Comparison of ENCODE assay signal across 37 mouse cellular contexts in the genomic region with DNA sequence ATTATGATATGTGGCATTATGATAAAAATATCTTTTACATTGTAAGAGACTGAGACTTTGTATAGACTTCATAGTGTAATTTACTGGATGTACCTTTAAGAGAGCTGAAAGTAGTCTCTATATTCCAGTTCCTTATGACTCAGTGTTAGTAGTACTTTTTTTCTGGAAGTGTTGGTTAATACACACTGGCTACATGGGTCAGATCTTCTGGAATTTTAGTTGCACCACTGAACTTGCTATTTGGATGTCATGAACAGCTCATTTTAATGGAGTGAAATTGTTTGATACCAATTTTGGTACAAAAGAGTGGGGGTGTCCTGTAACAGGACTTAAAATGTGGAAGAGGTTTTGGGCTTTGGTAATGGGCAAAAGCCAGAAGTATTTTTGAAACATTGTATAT. TPM values are rescaled to one million over a fixed set of nuclear protein-coding genes. Genes with fewer than 3 reads are reported as not detected.
"Had no signal": no experiment of that assay in that cellular context is flagged by ENCODE, and none has a peak within 500 bp of the region (broad histone marks: within the 10 kb centered on the region; RNA-seq: fewer than 3 reads in every experiment).

No protein-coding gene starts in this region.

- ATAC-seq: liver, postnatal 0 days; midbrain, embryonic 13.5 days; midbrain, embryonic 15.5 days; midbrain, embryonic 16.5 days had no signal

- DNase-seq: left cerebral cortex, postnatal 4 days; liver; liver, embryonic 13.5 days; liver, postnatal 0 days; lung, adult 18-20 months; lung, adult 2 months; lung, embryonic 14.5 days; lung, postnatal 10 days; lung, postnatal 14 days; lung, postnatal 4 days; midbrain, embryonic 14.5 days had no signal

- H3K27ac ChIP-seq: limb, embryonic 10.5 days; limb, embryonic 12.5 days; limb, embryonic 13.5 days; limb, embryonic 15.5 days; liver, embryonic 13.5 days; liver, embryonic 14.5 days; liver, embryonic 15.5 days; lung, embryonic 15.5 days; macrophage; midbrain, embryonic 10.5 days; midbrain, embryonic 12.5 days; midbrain, embryonic 13.5 days; midbrain, embryonic 15.5 days; neural tube, embryonic 12.5 days; neural tube, embryonic 13.5 days had no signal

- H3K9ac ChIP-seq: limb, embryonic 12.5 days; limb, embryonic 13.5 days; limb, embryonic 15.5 days; liver, embryonic 13.5 days; liver, embryonic 14.5 days; liver, embryonic 15.5 days; liver, postnatal 0 days; lung, embryonic 14.5 days; lung, embryonic 15.5 days; midbrain, embryonic 12.5 days; midbrain, embryonic 13.5 days; midbrain, embryonic 15.5 days; neural tube, embryonic 12.5 days; neural tube, embryonic 13.5 days had no signal

- H3K36me3 ChIP-seq: limb, embryonic 10.5 days; limb, embryonic 12.5 days; limb, embryonic 13.5 days; limb, embryonic 15.5 days; liver, embryonic 13.5 days; liver, embryonic 15.5 days; lung, embryonic 15.5 days; midbrain, embryonic 10.5 days; midbrain, embryonic 12.5 days; midbrain, embryonic 13.5 days; midbrain, embryonic 15.5 days; neural tube, embryonic 12.5 days; neural tube, embryonic 13.5 days had no signal

- H3K4me1 ChIP-seq: limb, embryonic 10.5 days; limb, embryonic 12.5 days; limb, embryonic 13.5 days; limb, embryonic 15.5 days; liver, embryonic 15.5 days; lung, embryonic 15.5 days; midbrain, embryonic 10.5 days; midbrain, embryonic 12.5 days; midbrain, embryonic 13.5 days; midbrain, embryonic 15.5 days; neural tube, embryonic 12.5 days; neural tube, embryonic 13.5 days had no signal

- H3K9me3 ChIP-seq: limb, embryonic 10.5 days; limb, embryonic 12.5 days; limb, embryonic 13.5 days; limb, embryonic 15.5 days; liver, embryonic 13.5 days; liver, embryonic 15.5 days; lung, embryonic 15.5 days; megakaryocyte, embryonic 14.5 days; midbrain, embryonic 10.5 days; midbrain, embryonic 12.5 days; midbrain, embryonic 13.5 days; midbrain, embryonic 15.5 days; neural tube, embryonic 12.5 days; neural tube, embryonic 13.5 days had no signal

- H3K4me2 ChIP-seq: limb, embryonic 12.5 days; limb, embryonic 13.5 days; limb, embryonic 15.5 days; liver, embryonic 11.5 days; liver, embryonic 13.5 days; liver, embryonic 15.5 days; lung, embryonic 14.5 days; lung, embryonic 15.5 days; midbrain, embryonic 11.5 days; midbrain, embryonic 12.5 days; midbrain, embryonic 13.5 days; midbrain, embryonic 15.5 days; neural tube, embryonic 12.5 days; neural tube, embryonic 13.5 days had no signal

- H3K4me3 ChIP-seq: limb, embryonic 10.5 days; limb, embryonic 12.5 days; limb, embryonic 13.5 days; limb, embryonic 15.5 days; liver, embryonic 13.5 days; liver, embryonic 15.5 days; lung, embryonic 15.5 days; megakaryocyte, embryonic 14.5 days; midbrain, embryonic 10.5 days; midbrain, embryonic 12.5 days; midbrain, embryonic 13.5 days; midbrain, embryonic 15.5 days; myocyte; neural tube, embryonic 12.5 days; neural tube, embryonic 13.5 days had no signal

- H3K27me3 ChIP-seq: limb, embryonic 12.5 days; limb, embryonic 13.5 days; limb, embryonic 15.5 days; liver, embryonic 13.5 days; liver, embryonic 15.5 days; lung, embryonic 15.5 days; megakaryocyte, embryonic 14.5 days; midbrain, embryonic 12.5 days; midbrain, embryonic 13.5 days; midbrain, embryonic 15.5 days; neural tube, embryonic 12.5 days; neural tube, embryonic 13.5 days had no signal

RNA-seq across cellular contexts. Expression of a gene that starts 17.8 kb away (rescaled TPM):
- polyA plus RNA-seq: limb, embryonic 10.5 days; limb, embryonic 11.5 days; limb, embryonic 12.5 days; limb, embryonic 13.5 days; limb, embryonic 14.5 days; limb, embryonic 15.5 days; liver, adult 2 months; liver, embryonic 11.5 days; liver, embryonic 13.5 days; liver, embryonic 14.5 days; liver, embryonic 15.5 days; liver, embryonic 16.5 days; liver, postnatal 0 days; lung, adult 2 months; lung, embryonic 14.5 days; lung, embryonic 15.5 days; lung, embryonic 16.5 days; macrophage; midbrain, embryonic 10.5 days; midbrain, embryonic 11.5 days; midbrain, embryonic 12.5 days; midbrain, embryonic 13.5 days; midbrain, embryonic 14.5 days; midbrain, embryonic 15.5 days; midbrain, embryonic 16.5 days; midbrain, postnatal 0 days; myocyte; neural tube, embryonic 11.5 days; neural tube, embryonic 12.5 days; neural tube, embryonic 13.5 days had no signal

RNA-seq across cellular contexts. Expression of a gene that starts 22.0 kb away (rescaled TPM):
- polyA plus RNA-seq: limb, embryonic 10.5 days; limb, embryonic 11.5 days; limb, embryonic 12.5 days; limb, embryonic 13.5 days; limb, embryonic 14.5 days; limb, embryonic 15.5 days; liver, adult 2 months; liver, embryonic 11.5 days; liver, embryonic 13.5 days; liver, embryonic 14.5 days; liver, embryonic 15.5 days; liver, embryonic 16.5 days; liver, postnatal 0 days; lung, adult 2 months; lung, embryonic 14.5 days; lung, embryonic 15.5 days; lung, embryonic 16.5 days; macrophage; midbrain, embryonic 10.5 days; midbrain, embryonic 11.5 days; midbrain, embryonic 12.5 days; midbrain, embryonic 13.5 days; midbrain, embryonic 14.5 days; midbrain, embryonic 15.5 days; midbrain, embryonic 16.5 days; midbrain, postnatal 0 days; myocyte; neural tube, embryonic 11.5 days; neural tube, embryonic 12.5 days; neural tube, embryonic 13.5 days had no signal

RNA-seq across cellular contexts. Expression of a gene that starts 22.5 kb away (rescaled TPM):
- polyA plus RNA-seq: limb, embryonic 10.5 days; limb, embryonic 11.5 days; limb, embryonic 12.5 days; limb, embryonic 13.5 days; limb, embryonic 14.5 days; limb, embryonic 15.5 days; liver, adult 2 months; liver, embryonic 11.5 days; liver, embryonic 13.5 days; liver, embryonic 14.5 days; liver, embryonic 15.5 days; liver, embryonic 16.5 days; liver, postnatal 0 days; lung, adult 2 months; lung, embryonic 14.5 days; lung, embryonic 15.5 days; lung, embryonic 16.5 days; macrophage; midbrain, embryonic 10.5 days; midbrain, embryonic 11.5 days; midbrain, embryonic 12.5 days; midbrain, embryonic 13.5 days; midbrain, embryonic 14.5 days; midbrain, embryonic 15.5 days; midbrain, embryonic 16.5 days; midbrain, postnatal 0 days; myocyte; neural tube, embryonic 11.5 days; neural tube, embryonic 12.5 days; neural tube, embryonic 13.5 days had no signal

RNA-seq across cellular contexts. Expression of a gene that starts 34.7 kb away (rescaled TPM):
- polyA plus RNA-seq: limb, embryonic 10.5 days; limb, embryonic 11.5 days; limb, embryonic 12.5 days; limb, embryonic 13.5 days; limb, embryonic 15.5 days; liver, adult 2 months; liver, embryonic 11.5 days; liver, embryonic 13.5 days; liver, embryonic 14.5 days; liver, embryonic 15.5 days; liver, embryonic 16.5 days; liver, postnatal 0 days; lung, adult 2 months; lung, embryonic 14.5 days; lung, embryonic 15.5 days; lung, embryonic 16.5 days; macrophage; midbrain, embryonic 10.5 days; midbrain, embryonic 11.5 days; midbrain, embryonic 12.5 days; midbrain, embryonic 13.5 days; midbrain, embryonic 14.5 days; midbrain, embryonic 15.5 days; midbrain, embryonic 16.5 days; midbrain, postnatal 0 days; myocyte; neural tube, embryonic 11.5 days; neural tube, embryonic 12.5 days; neural tube, embryonic 13.5 days had no signal

RNA-seq across cellular contexts. Expression of a gene that starts 46.6 kb away (rescaled TPM):
- polyA plus RNA-seq: limb, embryonic 10.5 days; limb, embryonic 11.5 days; limb, embryonic 12.5 days; limb, embryonic 13.5 days; limb, embryonic 15.5 days; liver, adult 2 months; liver, embryonic 11.5 days; liver, embryonic 13.5 days; liver, embryonic 14.5 days; liver, embryonic 15.5 days; liver, embryonic 16.5 days; liver, postnatal 0 days; lung, adult 2 months; lung, embryonic 14.5 days; lung, embryonic 15.5 days; lung, embryonic 16.5 days; macrophage; midbrain, embryonic 10.5 days; midbrain, embryonic 11.5 days; midbrain, embryonic 12.5 days; midbrain, embryonic 13.5 days; midbrain, embryonic 14.5 days; midbrain, embryonic 15.5 days; midbrain, embryonic 16.5 days; midbrain, postnatal 0 days; myocyte; neural tube, embryonic 11.5 days; neural tube, embryonic 12.5 days; neural tube, embryonic 13.5 days had no signal
